Mouse (Mus musculus): ENCODE measurements around the gene Raver1.

- TF ChIP-seq CTCF (IDR thresholded peaks at IDR 0.05; ENCODE audit: control insufficient read depth, insufficient read depth, insufficient read length) (no peak), USF1 (IDR thresholded peaks at IDR 0.05; ENCODE audit: low read depth) (no peak), MYOD1 (IDR thresholded peaks at IDR 0.05; ENCODE audit: control insufficient read depth, insufficient read length, low read depth) (no peak), MAX (IDR thresholded peaks at IDR 0.05) (no peak), MYOG (IDR thresholded peaks at IDR 0.05; ENCODE audit: control insufficient read depth, extremely low read depth, insufficient read length) (no peak), CEBPB (IDR thresholded peaks at IDR 0.05; ENCODE audit: low read depth) (no peak)
Measured at GRCm38 (mm10) chr9:21100447-21101161, 8.8 kb upstream of the Raver1 start.
